Mouse (Mus musculus): ENCODE measurements at regions not wholly inside any gene's neighbourhood (a gene's known extent, or its start where the extent isn't known, plus 50 kb on each side); places are given as distances from the start of the nearest gene placed in this dataset.

GRCm38 (mm10) chr12:25905614-25906013, 509.4 kb downstream of the Rnf144a start:
- TF ChIP-seq CTCF (IDR thresholded peaks at IDR 0.05; ENCODE audit: borderline replicate concordance, extremely low read depth, insufficient read depth, insufficient read length) (no peak), POLR2A (IDR thresholded peaks at IDR 0.05; ENCODE audit: borderline replicate concordance, extremely low read depth, insufficient read depth, insufficient read length, poor library complexity, severe bottlenecking) (no peak)
